Mouse (Mus musculus): ENCODE data around the gene Cables2.

The Cables2 gene

DNA sequence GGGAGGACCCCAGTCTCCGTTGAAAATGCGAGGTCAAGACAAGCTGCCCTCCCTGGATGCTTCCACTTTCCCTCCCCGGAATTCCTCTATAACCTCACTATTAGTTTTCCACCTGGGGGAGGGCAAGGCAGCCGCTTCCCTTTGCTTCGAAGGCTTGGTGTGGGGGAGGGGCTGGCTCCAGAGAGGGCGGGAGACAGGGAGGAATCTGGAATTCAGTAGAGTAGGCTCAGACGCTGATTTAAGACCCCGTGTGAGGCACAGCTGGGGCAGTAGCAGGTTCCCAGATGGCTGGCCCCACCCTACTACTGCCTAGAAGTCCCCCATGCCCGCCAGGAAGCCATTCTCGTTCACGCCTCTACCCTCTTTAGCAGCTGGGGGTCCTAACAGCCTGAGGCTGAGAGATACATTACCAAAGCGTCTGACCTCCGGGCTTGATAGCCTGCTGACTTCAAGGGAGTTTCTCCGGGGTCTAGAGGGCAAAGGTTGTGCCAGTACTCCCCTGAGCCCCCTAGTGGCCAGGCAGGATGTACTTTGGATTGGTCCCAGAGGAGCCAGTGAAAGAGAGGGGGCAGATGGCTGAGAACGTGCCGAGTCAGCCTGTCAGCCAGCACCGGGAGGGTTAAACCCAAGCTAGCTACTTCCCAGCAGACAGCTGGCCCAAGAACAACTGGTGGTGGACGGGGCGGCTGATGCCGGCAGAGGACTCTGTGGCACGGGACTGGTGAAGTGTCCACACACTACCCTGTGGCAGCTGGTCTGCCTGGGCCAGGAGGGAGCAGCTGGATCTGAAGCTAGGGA lies 45.8 kb downstream of the Cables2 start:
- DNase-seq (ENCODE audit: extremely low read depth, low read depth): no peak

DNA sequence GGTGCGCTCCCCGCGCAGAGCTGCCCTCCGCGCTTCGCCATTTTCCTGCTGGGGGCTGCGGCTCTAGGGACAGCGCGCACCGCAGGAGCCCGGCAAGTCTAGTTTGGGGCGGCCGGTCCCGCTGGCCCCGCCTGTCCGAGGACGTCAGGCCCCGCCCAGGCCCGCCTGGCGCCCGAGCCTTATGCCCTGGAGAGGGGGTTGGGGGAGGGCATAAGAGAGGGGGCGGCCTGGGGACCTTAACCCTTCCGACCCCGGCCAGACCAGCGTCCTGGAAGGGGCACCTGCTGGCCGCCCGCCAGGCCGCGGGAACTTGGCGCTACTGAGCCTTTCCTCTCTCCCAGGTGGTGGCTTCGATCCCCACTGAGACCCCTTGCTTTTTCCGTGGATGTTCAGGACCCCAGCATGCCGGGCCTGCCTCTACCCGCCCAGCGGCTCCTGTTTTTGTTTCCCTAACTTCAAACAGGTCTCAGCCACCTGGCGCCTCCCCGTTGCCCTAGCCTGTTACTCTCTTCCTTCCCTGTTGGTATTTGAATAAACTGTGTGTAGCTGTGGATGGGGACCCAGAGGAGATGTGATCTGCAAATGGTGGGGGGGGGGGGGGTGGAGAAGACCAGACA lies 47.4 kb downstream of the Cables2 start, which contains the start of gene Lama5:
Gene Lama5, minus strand, starts transcription at position 98 of the 617 bp plus-strand sequence.
- DNase-seq (ENCODE audit: extremely low read depth, low read depth): no peak

DNA sequence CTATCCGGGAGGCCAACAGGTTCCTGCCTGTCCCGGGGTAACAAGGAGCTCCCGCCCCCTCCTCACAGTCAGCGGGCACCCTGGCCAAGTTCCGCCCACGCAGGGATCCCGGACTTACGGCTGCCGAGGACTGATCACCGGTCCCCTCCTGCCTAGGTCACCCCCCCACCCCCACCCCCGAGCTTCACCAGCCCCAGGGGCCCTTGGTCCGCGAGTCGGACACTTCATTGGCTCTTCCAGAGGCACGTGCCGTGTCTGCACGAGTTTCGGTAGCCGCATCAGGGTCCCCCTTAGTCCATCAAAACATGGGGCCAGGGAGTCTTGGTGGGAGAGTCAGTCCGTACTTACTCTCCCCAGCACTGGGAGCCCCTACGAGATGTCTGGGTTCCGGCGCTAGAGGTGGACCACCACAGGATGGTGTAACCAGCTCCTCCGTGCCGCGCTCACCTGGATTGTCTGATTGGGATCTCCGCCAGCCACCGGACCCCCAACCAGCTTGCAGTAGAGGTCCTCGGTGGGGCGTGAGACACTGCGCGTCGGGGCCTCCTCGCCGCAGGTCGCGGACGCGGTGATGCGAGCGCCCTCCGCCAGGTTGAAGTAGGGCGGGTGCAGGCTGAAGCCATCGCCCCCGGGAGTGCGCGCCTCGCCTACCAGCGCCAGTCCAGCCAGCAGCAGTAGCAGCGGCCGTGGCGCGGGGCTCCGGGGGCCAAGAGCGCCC lies 48.1 kb downstream of the Cables2 start:
- DNase-seq (ENCODE audit: extremely low read depth, low read depth): no peak

- no peak for DNase-seq (ENCODE audit: extremely low read depth, low read depth)
Observed at GRCm38 (mm10) chr2:180224647-180225043, 48.7 kb downstream of the Cables2 start.

- DNase-seq (ENCODE audit: extremely low read depth, low read depth): no peak
Observed at GRCm38 (mm10) chr2:180222250-180222649, 51.0 kb downstream of the Cables2 start.

- DNase-seq (ENCODE audit: extremely low read depth, low read depth): no peak
Observed at GRCm38 (mm10) chr2:180221051-180221450, 52.2 kb downstream of the Cables2 start.

- DNase-seq (ENCODE audit: extremely low read depth, low read depth): no peak
Observed at GRCm38 (mm10) chr2:180220165-180220564, 53.1 kb downstream of the Cables2 start.

DNA sequence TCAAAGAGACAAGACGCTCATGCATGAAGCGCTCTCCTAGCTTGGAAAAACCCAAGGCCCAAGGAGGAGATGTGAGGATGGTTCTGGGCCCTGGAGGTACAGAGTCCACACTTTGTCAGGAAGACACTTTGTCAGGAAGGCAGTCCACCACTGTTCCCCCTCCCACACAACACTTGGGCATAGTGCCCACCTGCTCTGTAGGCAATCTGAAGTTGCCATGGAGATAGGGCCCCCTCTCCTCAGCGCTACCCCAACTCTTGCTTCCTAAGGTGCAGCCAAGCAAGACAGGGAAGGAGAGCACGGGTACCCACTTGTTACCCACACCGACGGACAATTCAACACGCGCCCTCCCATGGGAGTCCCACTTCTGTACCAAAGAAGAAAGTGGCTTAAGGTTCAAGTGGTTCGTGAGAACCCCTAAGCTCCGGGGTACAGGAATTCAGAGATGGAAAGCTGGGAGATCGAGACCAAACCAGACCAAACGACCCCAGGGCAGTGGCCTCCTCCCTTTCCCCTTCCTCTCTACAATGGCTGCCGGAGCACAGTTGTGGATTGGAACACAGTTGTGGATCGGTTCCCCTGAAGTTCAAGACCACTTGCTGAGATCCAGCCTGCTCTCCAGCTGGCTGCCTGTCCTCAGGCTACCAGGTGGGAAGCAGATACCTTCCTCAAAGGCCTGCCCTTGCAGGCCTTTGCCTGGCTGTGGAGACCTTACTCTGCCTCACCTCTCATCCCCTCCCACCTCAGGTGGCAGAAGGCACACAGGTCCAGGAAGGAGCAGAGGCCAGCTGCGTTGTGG lies 54.0 kb downstream of the Cables2 start:
- DNase-seq (ENCODE audit: extremely low read depth, low read depth): no peak

DNA sequence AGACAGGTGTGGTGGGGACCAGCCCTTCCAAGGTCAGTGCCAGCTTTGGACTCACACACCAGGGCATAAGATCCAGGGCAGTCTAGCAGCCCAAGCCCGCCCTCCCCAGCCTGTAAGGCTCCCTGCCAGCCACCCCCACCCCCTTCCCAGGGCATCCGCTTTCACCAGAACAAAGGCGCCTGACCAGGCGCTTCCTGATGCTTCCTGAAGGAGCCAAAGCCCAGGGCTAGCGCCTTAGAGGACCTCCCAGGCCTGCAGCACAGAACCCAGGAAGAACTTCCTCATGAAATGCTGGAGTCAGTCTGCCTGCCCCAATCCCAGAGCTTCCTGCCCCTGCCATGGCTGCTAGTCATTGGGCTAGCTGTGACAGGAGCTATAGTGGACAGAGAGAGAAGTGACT lies 54.6 kb downstream of the Cables2 start:
- no peak for DNase-seq (ENCODE audit: extremely low read depth, low read depth)

GRCm38 (mm10) chr2:180218241-180218640 lies 55.1 kb downstream of the Cables2 start:
- no peak for DNase-seq (ENCODE audit: extremely low read depth, low read depth)

GRCm38 (mm10) chr2:180217587-180217986 lies 55.7 kb downstream of the Cables2 start:
- no peak for DNase-seq (ENCODE audit: extremely low read depth, low read depth)

DNA sequence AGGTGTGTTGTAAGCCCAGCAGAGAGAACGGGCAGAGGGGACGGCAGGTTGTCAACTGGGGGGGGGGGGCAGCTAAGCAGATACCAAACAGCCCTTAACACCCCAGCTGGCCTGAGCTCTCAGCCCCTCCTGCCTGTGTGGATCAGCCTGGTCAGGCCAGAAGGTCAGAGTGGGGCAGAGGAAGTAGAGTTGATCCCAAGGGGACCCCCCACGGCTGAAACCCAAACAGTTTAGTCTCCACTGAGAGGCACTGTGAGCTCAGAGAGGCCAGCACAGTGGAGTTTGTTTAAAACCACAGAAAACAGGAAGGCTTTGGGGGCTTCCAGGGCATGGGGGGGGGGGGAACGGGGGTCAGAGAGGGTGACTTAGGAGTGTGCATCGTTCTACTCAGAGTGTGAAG lies 56.4 kb downstream of the Cables2 start:
- no peak for DNase-seq (ENCODE audit: extremely low read depth, low read depth)

- no peak for DNase-seq (ENCODE audit: extremely low read depth, low read depth)
Observed at GRCm38 (mm10) chr2:180215951-180216350, 57.3 kb downstream of the Cables2 start.

- DNase-seq (ENCODE audit: extremely low read depth, low read depth): no peak
Observed at GRCm38 (mm10) chr2:180215011-180215461, 58.3 kb downstream of the Cables2 start.

- DNase-seq (ENCODE audit: extremely low read depth, low read depth): no peak
Observed at GRCm38 (mm10) chr2:180214352-180214978, 58.8 kb downstream of the Cables2 start.

- DNase-seq (ENCODE audit: extremely low read depth, low read depth): no peak
Observed at GRCm38 (mm10) chr2:180212255-180212654, 61.0 kb downstream of the Cables2 start.

DNA sequence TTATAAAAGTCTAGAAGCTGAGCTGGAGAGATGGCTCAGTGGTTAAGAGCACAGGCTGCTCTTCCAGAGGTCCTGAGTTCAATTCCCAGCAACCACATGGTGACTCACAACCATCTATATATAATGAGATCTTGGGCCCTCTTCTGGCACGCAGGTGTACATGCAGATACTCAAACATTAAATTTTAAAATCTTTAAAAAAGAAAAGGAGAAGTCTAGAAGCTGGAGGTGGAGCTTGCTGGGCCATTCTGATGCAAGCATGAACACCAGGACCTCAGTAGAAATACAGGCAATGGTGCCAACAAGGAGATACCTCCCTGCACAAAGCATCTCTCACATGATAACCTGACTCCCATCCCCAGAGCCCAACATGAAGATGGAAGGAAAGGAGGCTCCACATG lies 64.3 kb downstream of the Cables2 start:
- peak; percentile 31 for DNase-seq (ENCODE audit: extremely low read depth, low read depth)

Measured in MEL-GATA-1-ER (cell line).